Mouse (Mus musculus): ENCODE measurements around the gene Trip10.

DNA sequence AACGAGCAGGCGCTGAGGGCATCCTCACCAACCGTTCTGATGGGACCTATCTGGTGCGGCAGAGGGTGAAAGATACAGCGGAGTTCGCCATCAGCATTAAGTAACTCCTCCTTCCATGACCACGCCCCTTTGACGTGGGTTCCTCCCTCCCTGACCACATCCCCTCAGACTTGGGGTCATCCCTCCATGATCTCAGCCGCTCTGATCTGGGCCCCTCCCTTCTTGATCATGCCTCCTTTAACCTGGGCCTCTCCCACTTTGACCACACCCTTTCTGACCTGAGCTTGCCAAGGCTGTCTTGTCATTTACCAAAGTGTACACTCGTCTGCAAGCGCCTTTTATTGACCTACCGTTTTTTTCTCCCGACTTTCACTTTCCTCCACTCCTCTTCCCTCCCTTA lies 62.5 kb downstream of the Trip10 start:
- TF ChIP-seq CTCF (IDR thresholded peaks at IDR 0.05; ENCODE audit: low read depth) (no peak), EP300 (IDR thresholded peaks at IDR 0.05; ENCODE audit: low read depth) (no peak)
